Mouse (Mus musculus) cerebellum, adult 2 months (tissue): ENCODE data around the gene Scml2.
"Not testable (repeated sequence)": the region's sequence is repeated elsewhere in the genome, so short reads cannot be mapped to it uniquely, and the experiment has no call there.

Experiments used
- CTCF ChIP-seq: fragments of 200-500 bp; IDR thresholded peaks from 2 replicates; pipeline ENCODE4 v1.5.1; 2011; ENCODE audit warnings: low read depth, mild to moderate bottlenecking, control low read depth, low read length, moderate library complexity, borderline replicate concordance; ENCODE audit not compliant: insufficient read depth
- POLR2A ChIP-seq: fragments of 200-500 bp; IDR thresholded peaks from 2 replicates; pipeline ENCODE4 v1.6.1; 2011; ENCODE audit warnings: low read length, control low read depth, borderline replicate concordance; ENCODE audit not compliant: insufficient read depth

DNA sequence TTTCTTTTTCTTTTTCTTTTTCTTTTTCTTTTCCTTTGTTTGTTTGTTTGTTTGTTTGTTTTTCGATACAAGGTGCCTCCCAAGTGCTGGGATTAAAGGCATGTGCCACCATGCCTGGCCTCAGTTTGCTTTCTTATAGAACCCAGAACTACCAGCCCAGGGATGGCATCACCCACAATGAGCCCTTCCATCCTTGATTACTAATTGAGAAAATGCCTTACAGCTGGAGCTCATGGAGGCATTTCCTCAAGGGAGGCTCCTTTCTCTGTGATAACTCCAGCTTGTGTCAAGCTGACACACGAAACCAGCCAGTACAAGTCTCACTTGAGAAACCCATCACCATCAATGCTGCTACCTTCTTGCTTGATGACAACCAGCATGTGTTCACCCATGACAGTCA is 170.2 kb downstream of the Scml2 start, which contains the start of gene Gm15262:
- not testable (repeated sequence) for TF ChIP-seq CTCF, POLR2A
